Mouse (Mus musculus): Measurements from ENCODE around the gene Acbd5. TPM values are rescaled to one million over a fixed set of nuclear protein-coding genes. Genes with fewer than 3 reads are reported as not detected.
"Not testable (repeated sequence)": the region's sequence is repeated elsewhere in the genome, so short reads cannot be mapped to it uniquely, and the experiment has no call there.

Acbd5 gene
- total and polyA plus RNA-seq, 3 experiments = 6.3 to 6.5 TPM; not detected in 1

GRCm38 (mm10) chr2:23040001-23040646, 27.8 kb upstream of the Acbd5 start, which contains the start of gene Abi1 (continued):
- peak; percentile 99 for TF ChIP-seq HCFC1 (IDR thresholded peaks at IDR 0.05; ENCODE audit: low read depth, low read length)
- TF ChIP-seq BHLHE40 (IDR thresholded peaks at IDR 0.05; ENCODE audit: borderline replicate concordance, low read depth, low read length) = no peak
- TF ChIP-seq TBP (IDR thresholded peaks at IDR 0.05; ENCODE audit: low read depth, low read length) = peak; percentile 62; the same call in 1 of the 2 replicates
- TF ChIP-seq CHD1 (IDR thresholded peaks at IDR 0.05; ENCODE audit: low read depth, low read length) = no peak
- TF ChIP-seq SIN3A (IDR thresholded peaks at IDR 0.05; ENCODE audit: low read length) = peak; percentile 89
- peak; percentile 77; the same call in 1 of the 2 replicates for TF ChIP-seq ZMIZ1 (IDR thresholded peaks at IDR 0.05; ENCODE audit: low read depth, low read length)
- no peak for TF ChIP-seq MAFK (IDR thresholded peaks at IDR 0.05; ENCODE audit: borderline replicate concordance, low read depth, low read length)
- TF ChIP-seq TAL1 (IDR thresholded peaks at IDR 0.05; ENCODE audit: low read length) = no peak
- TF ChIP-seq GATA1 (IDR thresholded peaks at IDR 0.05; ENCODE audit: low read depth, low read length) = peak; percentile 89
- peak; percentile 94 for TF ChIP-seq MEF2A (IDR thresholded peaks at IDR 0.05; ENCODE audit: extremely low read depth, insufficient replicate concordance, low read depth, low read length, poor library complexity, severe bottlenecking)
- no peak for TF ChIP-seq UBTF (IDR thresholded peaks at IDR 0.05; ENCODE audit: borderline replicate concordance, insufficient read depth, low read depth, low read length)
- TF ChIP-seq ELF1 (IDR thresholded peaks at IDR 0.05; ENCODE audit: low read depth, low read length) = peak; percentile 89
- TF ChIP-seq ETS1 (IDR thresholded peaks at IDR 0.05; ENCODE audit: low read depth, low read length) = peak; percentile 67
- TF ChIP-seq MYB (IDR thresholded peaks at IDR 0.05; ENCODE audit: low read depth, low read length) = no peak
- peak; percentile 77 to 91 for TF ChIP-seq POLR2A (IDR thresholded peaks at IDR 0.05; ENCODE audit: control insufficient read depth in 1 of 2, insufficient read depth in 1 of 2, low read depth in 1 of 2, low read length in 2 of 2, poor library complexity in 1 of 2)
- TF ChIP-seq ZC3H11A (IDR thresholded peaks at IDR 0.05; ENCODE audit: low read depth, low read length) = no peak
- peak; percentile 60 for TF ChIP-seq RAD21 (IDR thresholded peaks at IDR 0.05; ENCODE audit: low read depth, low read length)
- peak; percentile 90 for TF ChIP-seq NELFE (IDR thresholded peaks at IDR 0.05; ENCODE audit: low read depth, low read length)
- no peak; the same call in 1 of the 2 replicates for TF ChIP-seq MYC (IDR thresholded peaks at IDR 0.05; ENCODE audit: low read depth, low read length)
- peak; percentile 99 for TF ChIP-seq MAZ (IDR thresholded peaks at IDR 0.05; ENCODE audit: low read depth, low read length)
- peak; percentile 80 for TF ChIP-seq KAT2A (conservative IDR thresholded peaks at IDR 0.05; ENCODE audit: low read depth, low read length)

- H3K9ac ChIP-seq (ENCODE audit: control insufficient read depth, low read depth, low read length, poor library complexity, severe bottlenecking); H3K4me3 ChIP-seq (ENCODE audit: control insufficient read depth in 1 of 2, insufficient read depth in 1 of 2, low read depth in 2 of 2, low read length in 2 of 2); H3K27ac ChIP-seq (ENCODE audit: control insufficient read depth, low read depth, low read length); H3K27me3 ChIP-seq (ENCODE audit: control insufficient read depth in 1 of 2, insufficient read depth in 2 of 2, low read length in 2 of 2); H3K9me3 ChIP-seq (replicated peaks; ENCODE audit: insufficient read depth, low read length); DNase-seq (ENCODE audit: low read depth, low spot score): not testable (repeated sequence)
- peaks cover 32% of the 10 kb centered on the region for H3K79me2 ChIP-seq (ENCODE audit: control insufficient read depth, insufficient read depth, low read length, poor library complexity)
- peaks cover 0 to 15% of the 10 kb centered on the region in 2 experiments; a peak in 2 of 4 replicates for H3K36me3 ChIP-seq (ENCODE audit: control insufficient read depth in 1 of 2, insufficient read depth in 2 of 2, low read length in 2 of 2)
- peaks cover 8 to 10% of the 10 kb centered on the region in 2 experiments for H3K4me1 ChIP-seq (ENCODE audit: control insufficient read depth in 1 of 2, insufficient read depth in 2 of 2, low read length in 2 of 2)
Measured at GRCm38 (mm10) chr2:23040690-23041089, 27.3 kb upstream of the Acbd5 start.

Measured in MEL (cell line).